Mouse (Mus musculus) lung, embryonic 16.5 days (tissue): ENCODE measurements around the gene Ntmt1. TPM values are rescaled to one million over a fixed set of nuclear protein-coding genes. Genes with fewer than 3 reads are reported as not detected.

ENCODE experiments used
- ATAC-seq: fragments of 200-750 bp; cut with Nextera tagmentation; 2 replicates; pipeline ENCODE4 v1.8.0; 2017; ENCODE audit warnings: low read depth, mild to moderate bottlenecking, moderate library complexity
- H3K27ac ChIP-seq: fragments of 300-500 bp; sonication (generic); 2 replicates; pipeline ENCODE4 v1.5.1; 2014; ENCODE audit warnings: mild to moderate bottlenecking, control low read depth, low read length
- H3K27me3 ChIP-seq: fragments of 300-500 bp; sonication (generic); 2 replicates; pipeline ENCODE4 v1.6.1; 2014; ENCODE audit warnings: low read depth, low read length, mixed read lengths; ENCODE audit not compliant: control insufficient read depth, insufficient read depth
- H3K36me3 ChIP-seq: fragments of 300-500 bp; sonication (generic); 2 replicates; pipeline ENCODE4 v1.6.1; 2014; ENCODE audit warnings: low read length; ENCODE audit not compliant: control insufficient read depth, insufficient read depth
- H3K4me1 ChIP-seq: fragments of 300-500 bp; sonication (generic); replicated peaks from 2 replicates; pipeline ENCODE4 v1.6.1; 2014; ENCODE audit warnings: low read length, mixed read lengths; ENCODE audit not compliant: control insufficient read depth, insufficient read depth
- H3K4me2 ChIP-seq: fragments of 300-500 bp; sonication (generic); 2 replicates; pipeline ENCODE4 v1.6.1; 2014; ENCODE audit warnings: low read depth, low read length, control low read depth
- H3K4me3 ChIP-seq: fragments of 300-500 bp; sonication (generic); 2 replicates; pipeline ENCODE4 v1.5.1; 2014; ENCODE audit warnings: mild to moderate bottlenecking, low read length, control low read depth
- H3K9ac ChIP-seq: fragments of 300-500 bp; sonication (generic); 2 replicates; pipeline ENCODE4 v1.6.1; 2014; ENCODE audit warnings: low read length, control low read depth
- H3K9me3 ChIP-seq: fragments of 300-500 bp; sonication (generic); 2 replicates; pipeline ENCODE4 v1.6.1; 2016; ENCODE audit warnings: low read length; ENCODE audit not compliant: control insufficient read depth
- WGBS: fragments of 180-500 bp; shearing (Covaris S2); extraction: QIAGEN DNeasy Blood & Tissue Kit; methylation state at CpG from one replicate; pipeline ENCODE4 v1.1.7; 2014; 5-methylcytosine and 5-hydroxymethylcytosine counted together
- polyA plus RNA-seq: library from polyadenylated mRNA; unstranded; fragments of >200 nt; fragmentation: Nextera tagmentation; extraction: Ambion mirVana; gene quantifications from 2 replicates; pipeline ENCODE4 v1.2.1, GENCODE M21; 2015

Ntmt1 gene
- polyA plus RNA-seq, 1 experiment from 2014 or later: 76.6 TPM

DNA sequence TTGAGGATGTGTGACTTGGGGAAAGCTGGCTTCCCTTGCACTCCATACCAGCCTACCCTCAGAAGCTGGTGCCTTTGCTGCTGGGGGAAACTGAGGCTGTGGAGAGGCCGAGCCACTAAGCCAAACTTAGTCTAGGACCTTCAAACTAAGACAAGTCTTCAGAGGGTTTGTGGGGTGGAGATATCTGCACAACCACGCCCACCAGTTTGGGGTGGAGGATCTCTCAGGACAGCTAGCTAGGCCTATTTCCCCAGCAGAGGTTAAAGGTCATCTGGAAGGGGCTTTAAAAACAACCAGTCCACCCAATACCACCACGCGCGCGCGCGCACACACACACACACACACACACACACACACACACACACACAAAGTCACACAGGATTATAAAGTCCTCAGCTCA, 38.6 kb downstream of the Ntmt1 start:
- WGBS: 40% methylated on average over 8 of the region's 8 CpGs
- H3K9ac ChIP-seq: peak overlapping the region; percentile 73
- H3K27me3 ChIP-seq: peaks cover 27% of the 10 kb centered on the region
- peaks cover 15% of the 10 kb centered on the region; the same call in 1 of the 2 replicates for H3K4me1 ChIP-seq
- peak overlapping the region; percentile 86 for H3K4me2 ChIP-seq
- no peaks in the 10 kb centered on the region for H3K9me3 ChIP-seq
- no peak for ATAC-seq
- H3K27ac ChIP-seq: no peak overlapping the region
- no peaks in the 10 kb centered on the region for H3K36me3 ChIP-seq
- H3K4me3 ChIP-seq: peak overlapping the region; percentile 66

DNA sequence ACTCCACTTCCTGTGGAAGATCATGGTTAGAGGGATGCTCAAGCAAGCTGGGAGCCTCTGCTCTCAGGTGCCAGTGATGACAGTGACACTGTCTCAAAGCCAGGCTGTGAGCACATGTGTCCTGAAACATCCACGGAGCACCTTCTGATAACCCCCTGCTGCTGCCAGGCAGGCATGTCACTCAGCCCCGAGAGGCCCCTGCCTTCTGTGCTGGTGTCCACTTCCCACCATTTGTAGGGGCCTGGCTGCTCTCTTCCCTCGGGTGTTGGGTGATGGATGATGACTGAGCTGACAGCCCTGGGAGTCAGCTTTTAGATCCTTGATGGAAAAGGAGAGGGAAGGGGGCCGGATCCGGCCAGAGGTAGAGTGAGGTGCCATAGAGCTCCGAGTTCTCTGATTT, 39.1 kb downstream of the Ntmt1 start:
- Histone ChIP-seq H3K4me3 (no peak overlapping the region), H3K9ac (no peak overlapping the region), H3K4me2 (peak overlapping the region; percentile 86), H3K27me3 (peaks cover 27% of the 10 kb centered on the region), H3K9me3 (no peaks in the 10 kb centered on the region), H3K36me3 (no peaks in the 10 kb centered on the region), H3K4me1 (peaks cover 15% of the 10 kb centered on the region; the same call in 1 of the 2 replicates), H3K27ac (no peak overlapping the region)
- no peak for ATAC-seq
- 14% methylated on average over 6 of the region's 6 CpGs for WGBS

DNA sequence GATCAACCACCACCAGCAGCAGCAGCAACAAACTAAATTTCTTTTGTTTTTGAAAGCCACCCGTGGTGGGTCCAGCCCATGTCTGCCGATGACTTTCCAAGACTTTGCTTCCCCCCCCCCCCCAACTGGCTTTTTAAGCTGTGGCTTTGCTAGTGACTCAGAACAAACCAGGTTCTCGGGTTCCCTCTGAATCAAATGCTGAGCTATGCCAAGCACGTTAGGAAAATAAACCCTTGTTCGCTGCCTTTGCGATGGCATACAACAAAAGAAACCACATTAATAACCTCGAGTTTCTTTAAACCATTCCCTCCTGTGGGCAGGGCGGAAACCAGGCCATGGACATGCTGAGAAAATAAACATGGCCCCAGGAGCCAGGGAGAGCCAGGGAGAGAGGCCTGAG, 40.6 kb downstream of the Ntmt1 start:
- no peak overlapping the region for H3K4me2 ChIP-seq
- no peak overlapping the region for H3K4me3 ChIP-seq
- no peak overlapping the region for H3K27ac ChIP-seq
- ATAC-seq: no peak
- no peak overlapping the region for H3K9ac ChIP-seq
- H3K27me3 ChIP-seq: peaks cover 27% of the 10 kb centered on the region
- peaks cover 25% of the 10 kb centered on the region for H3K4me1 ChIP-seq
- H3K9me3 ChIP-seq: no peaks in the 10 kb centered on the region
- H3K36me3 ChIP-seq: no peaks in the 10 kb centered on the region
- 44% methylated on average over 8 of the region's 8 CpGs for WGBS

DNA sequence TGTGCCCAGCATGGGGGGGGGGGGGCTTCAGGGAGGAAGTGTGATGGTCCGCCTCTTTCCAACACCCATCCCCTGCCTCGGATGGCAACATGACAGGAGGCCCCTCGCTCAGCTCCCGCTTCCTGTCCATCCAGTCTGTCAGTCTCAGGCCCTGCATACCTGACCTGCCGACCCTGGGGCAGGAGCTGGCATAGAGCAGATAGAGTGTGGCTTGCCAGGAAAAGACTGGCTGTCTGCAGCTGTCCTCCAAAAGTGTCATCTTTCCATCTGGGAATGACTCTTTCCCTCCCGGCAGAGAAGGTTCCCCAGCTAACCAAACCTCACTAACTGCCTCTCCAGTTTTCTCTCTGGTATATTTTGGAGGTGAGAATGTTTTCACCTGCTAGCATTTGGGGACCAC, 43.0 kb downstream of the Ntmt1 start:
- H3K4me2 ChIP-seq: no peak overlapping the region
- 28% methylated on average over 6 of the region's 6 CpGs for WGBS
- H3K36me3 ChIP-seq: no peaks in the 10 kb centered on the region
- 0 out of 2 replicates have a peak, but pooled peaks have one; percentile 15 for ATAC-seq
- H3K4me3 ChIP-seq: no peak overlapping the region
- no peaks in the 10 kb centered on the region for H3K9me3 ChIP-seq
- no peak overlapping the region for H3K9ac ChIP-seq
- H3K27ac ChIP-seq: no peak overlapping the region
- H3K4me1 ChIP-seq: peaks cover 18% of the 10 kb centered on the region
- H3K27me3 ChIP-seq: peaks cover 11% of the 10 kb centered on the region

DNA sequence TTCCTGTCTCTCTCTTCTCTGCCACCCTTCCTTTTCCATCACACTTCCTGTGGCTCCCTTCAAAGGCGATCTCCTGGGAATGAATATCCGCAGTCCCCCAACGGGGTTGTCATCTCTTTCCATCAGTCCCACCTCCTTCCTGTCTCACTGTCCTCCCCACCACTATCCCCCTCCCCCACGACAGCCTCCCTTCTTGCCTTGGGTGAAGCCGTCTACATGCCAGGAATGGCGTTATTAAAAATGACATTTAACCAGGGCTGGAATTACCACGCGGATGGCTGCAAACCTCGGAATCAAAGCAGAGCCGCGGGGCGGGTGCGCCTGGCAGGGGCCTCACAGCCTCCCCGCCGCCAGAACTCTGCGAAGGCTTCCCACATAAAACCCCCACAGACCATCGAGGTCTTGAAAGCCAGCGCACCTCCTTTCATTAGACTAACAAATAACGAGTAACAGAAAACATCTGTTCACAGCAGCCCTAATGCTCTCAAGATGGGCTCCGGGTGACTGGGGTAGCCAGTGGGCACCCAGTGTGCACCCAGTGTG, 45.2 kb downstream of the Ntmt1 start:
- H3K27me3 ChIP-seq: peaks cover 2% of the 10 kb centered on the region; the same call in 1 of the 2 replicates
- no peaks in the 10 kb centered on the region for H3K36me3 ChIP-seq
- peak overlapping the region; percentile 20; the same call in 1 of the 2 replicates for H3K9ac ChIP-seq
- no peak overlapping the region for H3K4me3 ChIP-seq
- H3K9me3 ChIP-seq: no peaks in the 10 kb centered on the region
- 0 out of 2 replicates have a peak, but pooled peaks have one; percentile 13 for ATAC-seq
- H3K4me1 ChIP-seq: peaks cover 15% of the 10 kb centered on the region
- peak overlapping the region; percentile 35 for H3K4me2 ChIP-seq
- no peak overlapping the region for H3K27ac ChIP-seq
- 24% methylated on average over 20 of the region's 20 CpGs for WGBS

DNA sequence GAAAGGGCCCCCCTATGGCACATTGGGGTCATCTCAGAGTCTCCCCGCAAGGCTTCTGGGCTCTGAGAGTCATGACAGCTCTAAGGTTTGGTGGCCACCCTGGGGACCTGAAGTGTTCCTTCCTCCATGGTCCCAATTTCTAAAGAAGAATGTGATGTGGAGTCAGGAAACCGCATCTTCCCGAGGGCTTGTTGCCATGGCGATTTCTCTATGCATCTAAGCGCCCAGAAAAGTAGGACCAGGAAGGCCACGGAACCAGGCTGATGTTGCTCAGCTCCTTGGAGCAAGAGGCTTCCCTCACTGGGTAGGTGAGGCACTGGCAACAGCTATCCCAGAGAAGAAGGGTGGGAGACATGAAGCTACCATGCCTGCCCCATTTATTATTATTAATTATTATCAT, 49.5 kb downstream of the Ntmt1 start:
- ATAC-seq: no peak
- 65% methylated on average over 6 of the region's 6 CpGs for WGBS

DNA sequence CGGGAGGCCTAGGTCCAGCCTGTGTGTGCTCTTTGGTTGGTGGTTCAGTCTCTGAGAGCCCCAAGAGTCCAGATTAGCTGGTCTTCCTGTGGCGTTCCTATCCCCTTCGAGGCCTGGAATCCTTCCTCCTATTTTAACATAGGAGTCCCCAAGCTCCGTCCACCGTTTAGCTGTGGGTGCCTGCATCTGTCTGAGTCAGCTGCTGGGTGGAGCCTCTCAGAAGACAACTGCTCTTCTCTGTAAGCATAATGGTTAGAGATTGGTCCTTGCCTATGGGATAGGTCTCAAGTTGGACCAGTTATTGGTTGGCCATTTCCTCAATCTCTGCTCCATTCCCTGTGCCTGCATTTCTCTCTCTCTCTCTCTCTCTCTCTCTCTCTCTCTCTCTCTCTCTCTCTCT, 52.2 kb downstream of the Ntmt1 start:
- H3K27ac ChIP-seq: no peak overlapping the region
- H3K27me3 ChIP-seq: peaks cover 8% of the 10 kb centered on the region
- peaks cover 6% of the 10 kb centered on the region; the same call in 1 of the 2 replicates for H3K4me1 ChIP-seq
- WGBS: 67% methylated on average over 5 of the region's 5 CpGs
- no peak overlapping the region for H3K9ac ChIP-seq
- no peak overlapping the region for H3K4me3 ChIP-seq
- ATAC-seq: no peak
- no peaks in the 10 kb centered on the region for H3K9me3 ChIP-seq
- H3K36me3 ChIP-seq: no peaks in the 10 kb centered on the region
- no peak overlapping the region for H3K4me2 ChIP-seq

More for the DNA sequence above, 49.5 kb downstream of the Ntmt1 start:
- Histone ChIP-seq H3K36me3 (no peaks in the 10 kb centered on the region), H3K27ac (no peak overlapping the region), H3K4me2 (no peak overlapping the region), H3K9me3 (no peaks in the 10 kb centered on the region), H3K27me3 (peaks cover 2% of the 10 kb centered on the region; the same call in 1 of the 2 replicates), H3K9ac (no peak overlapping the region), H3K4me3 (no peak overlapping the region), H3K4me1 (peaks cover 9% of the 10 kb centered on the region)

DNA sequence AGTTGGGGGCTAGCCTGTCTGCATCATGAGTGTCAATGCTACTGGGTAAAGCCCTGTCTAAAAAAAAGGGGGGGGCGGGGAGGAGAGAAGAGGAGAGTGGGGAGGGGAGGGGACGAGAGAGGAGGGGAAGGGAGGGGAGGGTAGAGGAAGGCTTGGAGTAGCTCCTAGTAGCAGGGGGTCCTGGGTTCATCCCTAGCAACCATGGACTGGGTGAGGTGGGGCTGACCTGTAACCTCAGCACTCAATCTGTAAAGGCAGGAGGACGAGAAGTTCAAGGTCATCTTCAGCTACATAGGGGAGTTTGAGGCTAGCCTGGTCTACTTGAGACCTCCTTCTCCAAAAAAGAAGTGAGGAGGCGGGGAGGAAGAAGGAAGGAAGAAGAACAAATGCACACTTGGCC, 54.5 kb downstream of the Ntmt1 start:
- H3K27me3 ChIP-seq: peaks cover 8% of the 10 kb centered on the region
- WGBS: 59% methylated on average over 4 of the region's 4 CpGs
- H3K36me3 ChIP-seq: no peaks in the 10 kb centered on the region
- H3K4me1 ChIP-seq: peaks cover 11% of the 10 kb centered on the region; the same call in 1 of the 2 replicates
- no peak overlapping the region for H3K27ac ChIP-seq
- H3K4me2 ChIP-seq: no peak overlapping the region
- H3K9ac ChIP-seq: no peak overlapping the region
- no peaks in the 10 kb centered on the region for H3K9me3 ChIP-seq
- no peak for ATAC-seq
- H3K4me3 ChIP-seq: no peak overlapping the region

DNA sequence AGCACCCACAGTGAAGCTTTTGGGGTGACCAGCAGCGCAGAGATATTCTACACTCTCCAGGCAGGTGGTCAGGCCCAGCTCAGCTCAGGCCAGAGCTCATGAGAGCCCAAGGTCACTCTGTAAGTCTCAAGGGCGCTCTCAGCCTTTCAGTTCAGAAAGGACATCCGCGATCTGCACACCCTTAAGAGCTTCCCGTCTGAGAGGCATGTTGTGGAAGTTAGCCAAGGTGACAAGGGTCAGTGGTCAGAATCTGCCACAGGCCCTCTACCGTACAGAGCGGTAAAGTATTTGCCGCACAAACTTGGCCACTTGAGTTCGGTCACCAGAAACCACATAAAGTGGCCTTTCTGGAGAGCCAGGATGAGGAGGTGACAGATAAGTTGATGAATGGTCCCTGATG, 55.9 kb downstream of the Ntmt1 start:
- Histone ChIP-seq H3K9ac (no peak overlapping the region), H3K4me1 (peaks cover 11% of the 10 kb centered on the region; the same call in 1 of the 2 replicates), H3K27ac (no peak overlapping the region), H3K27me3 (peaks cover 8% of the 10 kb centered on the region), H3K4me3 (no peak overlapping the region), H3K4me2 (no peak overlapping the region), H3K9me3 (no peaks in the 10 kb centered on the region), H3K36me3 (no peaks in the 10 kb centered on the region)
- ATAC-seq: no peak
- WGBS: 41% methylated on average over 9 of the region's 9 CpGs
